Mouse (Mus musculus) layer of hippocampus, adult 8-10 months (tissue): ENCODE results near the gene Vamp1. TPM values are rescaled to one million over a fixed set of nuclear protein-coding genes. Genes with fewer than 3 reads are reported as not detected.
A peak's percentile ranks its signal among the peaks of the same experiment; 100 is the strongest.

ENCODE experiments used
- DNase-seq, 2 experiments: peaks; one replicate each; pipeline ENCODE4 v3.0.0; 2022; ENCODE audit warnings: low spot score in 2 of 2
- total RNA-seq, 4 experiments: library from RNA; stranded (reverse); gene quantifications; 2 replicates each; pipeline ENCODE4 v1.2.4; 2022

The Vamp1 gene
- total RNA-seq, 4 experiments from 2014 or later = 80.8 to 101 (median 90.5) TPM

- DNase-seq = no peak
Observed at GRCm38 (mm10) chr6:125212621-125213020, 2.7 kb upstream of the Vamp1 start.

- DNase-seq = no peak
Observed at GRCm38 (mm10) chr6:125213129-125213528, 2.2 kb upstream of the Vamp1 start.

- no peak for DNase-seq
Observed at GRCm38 (mm10) chr6:125213715-125214114, 1.6 kb upstream of the Vamp1 start.

GRCm38 (mm10) chr6:125216898-125217297 is 1.5 kb downstream of the Vamp1 start:
- no peak for DNase-seq

- DNase-seq = no peak
Observed at GRCm38 (mm10) chr6:125217899-125218298, 2.5 kb downstream of the Vamp1 start.

- DNase-seq = peak in 1 of 2 experiments; percentile 62
Observed at GRCm38 (mm10) chr6:125218963-125219362, 3.6 kb downstream of the Vamp1 start.

GRCm38 (mm10) chr6:125221115-125221745 is 5.9 kb downstream of the Vamp1 start:
- DNase-seq = no peak

- no peak for DNase-seq
Observed at GRCm38 (mm10) chr6:125222146-125222545, 6.8 kb downstream of the Vamp1 start.

GRCm38 (mm10) chr6:125222577-125222976 is 7.2 kb downstream of the Vamp1 start:
- no peak for DNase-seq

GRCm38 (mm10) chr6:125225518-125226115 is 10.3 kb downstream of the Vamp1 start:
- DNase-seq = no peak

GRCm38 (mm10) chr6:125230571-125230970 is 15.2 kb downstream of the Vamp1 start:
- DNase-seq = no peak

GRCm38 (mm10) chr6:125231117-125232044 is 16.0 kb downstream of the Vamp1 start, which contains the start of gene Tapbpl:
Tapbpl (minus strand) TSS chr6:125231860.
- no peak for DNase-seq

- DNase-seq = no peak
Observed at GRCm38 (mm10) chr6:125232045-125232437, 16.7 kb downstream of the Vamp1 start.

- DNase-seq = no peak
Observed at GRCm38 (mm10) chr6:125232516-125232915, 17.2 kb downstream of the Vamp1 start.

GRCm38 (mm10) chr6:125233816-125234519 is 18.6 kb downstream of the Vamp1 start:
- no peak for DNase-seq

- no peak for DNase-seq
Observed at GRCm38 (mm10) chr6:125234520-125234828, 19.1 kb downstream of the Vamp1 start.

GRCm38 (mm10) chr6:125236341-125236740 is 21.0 kb downstream of the Vamp1 start:
- no peak for DNase-seq

- DNase-seq = no peak
Observed at GRCm38 (mm10) chr6:125236782-125237181, 21.4 kb downstream of the Vamp1 start, which contains the start of gene Cd27. Cd27 (minus strand) TSS chr6:125237010.

GRCm38 (mm10) chr6:125237421-125237820 is 22.1 kb downstream of the Vamp1 start:
- no peak for DNase-seq

GRCm38 (mm10) chr6:125238396-125238795 is 23.0 kb downstream of the Vamp1 start:
- DNase-seq = no peak

GRCm38 (mm10) chr6:125239547-125239946 is 24.2 kb downstream of the Vamp1 start:
- no peak for DNase-seq

GRCm38 (mm10) chr6:125240617-125241016 is 25.3 kb downstream of the Vamp1 start:
- DNase-seq = no peak
